Mouse (Mus musculus) midbrain, postnatal 0 days (tissue): ENCODE data around the gene Capn15. TPM values are rescaled to one million over a fixed set of nuclear protein-coding genes. Genes with fewer than 3 reads are reported as not detected.

Source experiments
- ATAC-seq: fragments of 200-750 bp; cut with Nextera tagmentation; 2 replicates; pipeline ENCODE4 v1.8.0; 2017; ENCODE audit warnings: moderate number of reproducible peaks, mild to moderate bottlenecking, moderate TSS enrichment, moderate library complexity; ENCODE audit not compliant: low FRiP score
- DNase-seq: peaks from one replicate; pipeline ENCODE4 v3.0.0-alpha.2; 2015; ENCODE audit warnings: low spot score
- H3K27ac ChIP-seq: fragments of 300-500 bp; sonication (generic); 2 replicates; pipeline ENCODE4 v1.5.1; 2014; ENCODE audit warnings: low read depth, mild to moderate bottlenecking, low read length, mixed read lengths
- H3K27me3 ChIP-seq: fragments of 300-500 bp; sonication (generic); 2 replicates; pipeline ENCODE4 v1.6.1; 2014; ENCODE audit warnings: low read length, control low read depth, mixed read lengths; ENCODE audit not compliant: insufficient read depth
- H3K36me3 ChIP-seq: fragments of 300-500 bp; sonication (generic); 2 replicates; pipeline ENCODE4 v1.6.1; 2014; ENCODE audit warnings: low read length, control low read depth, mixed read lengths; ENCODE audit not compliant: insufficient read depth
- H3K4me1 ChIP-seq: fragments of 300-500 bp; sonication (generic); 2 replicates; pipeline ENCODE4 v1.6.1; 2014; ENCODE audit warnings: mild to moderate bottlenecking, control low read depth, antibody characterized with exemption, low read length, mixed read lengths; ENCODE audit not compliant: insufficient read depth
- H3K4me2 ChIP-seq: fragments of 300-500 bp; sonication (generic); 2 replicates; pipeline ENCODE4 v1.6.1; 2014; ENCODE audit warnings: low read depth, mild to moderate bottlenecking, low read length, mixed read lengths; ENCODE audit not compliant: poor library complexity, severe bottlenecking
- H3K4me3 ChIP-seq: fragments of 300-500 bp; sonication (generic); 2 replicates; pipeline ENCODE4 v1.5.1; 2014; ENCODE audit warnings: low read depth, mild to moderate bottlenecking, low read length, moderate library complexity
- H3K9ac ChIP-seq: fragments of 300-500 bp; sonication (generic); replicated peaks from 2 replicates; pipeline ENCODE4 v1.6.1; 2014; ENCODE audit warnings: mild to moderate bottlenecking, low read length, moderate library complexity, mixed read lengths; ENCODE audit not compliant: poor library complexity, severe bottlenecking
- H3K9me3 ChIP-seq: fragments of 300-500 bp; sonication (generic); 2 replicates; pipeline ENCODE4 v1.6.1; 2016; ENCODE audit warnings: low read length, control low read depth
- CTCF ChIP-seq: IDR thresholded peaks from 2 replicates; pipeline ENCODE4 v1.5.1; 2016; ENCODE audit warnings: antibody characterized with exemption, mild to moderate bottlenecking
- WGBS: fragments of 180-500 bp; shearing (Covaris S2); extraction: QIAGEN DNeasy Blood & Tissue Kit; methylation state at CpG from one replicate; pipeline ENCODE4 v1.1.7; 2014; 5-methylcytosine and 5-hydroxymethylcytosine counted together
- polyA plus RNA-seq: library from polyadenylated mRNA; unstranded; fragments of >200 nt; fragmentation: Nextera tagmentation; extraction: Ambion mirVana; gene quantifications from 2 replicates; pipeline ENCODE4 v1.2.1, GENCODE M21; 2015
- total RNA-seq: library from RNA; depleted of rRNA; stranded (reverse); fragments of >200 nt; gene quantifications from 2 replicates; pipeline ENCODE4 v1.2.3, GENCODE M21; 2014

Gene Capn15
- total and polyA plus RNA-seq, 2 experiments from 2014 or later: 20.1 to 29.7 TPM

- WGBS: 74% methylated on average over 7 of the region's 7 CpGs
- TF ChIP-seq CTCF: no peak
Observed at GRCm38 (mm10) chr17:25946349-25946748, 39.2 kb downstream of the Capn15 start.

GRCm38 (mm10) chr17:25945517-25946155 lies 40.0 kb downstream of the Capn15 start:
- TF ChIP-seq CTCF: no peak
- WGBS: 48% methylated on average over 9 of the region's 9 CpGs
- Histone ChIP-seq H3K9me3 (no peaks in the 10 kb centered on the region), H3K27me3 (peaks cover 8% of the 10 kb centered on the region; the same call in 1 of the 2 replicates), H3K9ac (no peak overlapping the region), H3K4me1 (peaks cover 7% of the 10 kb centered on the region; the same call in 1 of the 2 replicates), H3K36me3 (no peaks in the 10 kb centered on the region), H3K4me2 (no peak overlapping the region), H3K27ac (no peak overlapping the region), H3K4me3 (no peak overlapping the region)
- ATAC-seq: no peak
- no peak for DNase-seq

More at GRCm38 (mm10) chr17:25946349-25946748, 39.2 kb downstream of the Capn15 start:
- Histone ChIP-seq H3K9me3 (no peaks in the 10 kb centered on the region), H3K4me1 (no peaks in the 10 kb centered on the region), H3K27ac (no peak overlapping the region), H3K36me3 (no peaks in the 10 kb centered on the region), H3K27me3 (peaks cover 15% of the 10 kb centered on the region), H3K4me2 (no peak overlapping the region), H3K4me3 (no peak overlapping the region), H3K9ac (no peak overlapping the region)
- DNase-seq (no peak), ATAC-seq (no peak)

GRCm38 (mm10) chr17:25944366-25945163 lies 41.0 kb downstream of the Capn15 start, which contains the start of the genes Pigq and Nhlrc4:
Pigq (minus strand) TSS chr17:25944936.
Nhlrc4 (minus strand) TSS chr17:25944961.
- H3K27me3 ChIP-seq: no peaks in the 10 kb centered on the region
- H3K4me2 ChIP-seq: no peak within 1 kb of the TSS
- no peak for DNase-seq
- 56% methylated on average over 6 of the region's 6 CpGs for WGBS
- no peak within 1 kb of the TSS for H3K9ac ChIP-seq
- ATAC-seq: no peak
- no peak for TF ChIP-seq CTCF
- no peak within 1 kb of the TSS for H3K4me3 ChIP-seq
- no peaks in the 10 kb centered on the region for H3K9me3 ChIP-seq
- peaks cover 8% of the 10 kb centered on the region; the same call in 1 of the 2 replicates for H3K4me1 ChIP-seq
- no peaks in the 10 kb centered on the region for H3K36me3 ChIP-seq
- no peak within 1 kb of the TSS for H3K27ac ChIP-seq

GRCm38 (mm10) chr17:25943769-25944168 lies 41.8 kb downstream of the Capn15 start:
- WGBS: 77% methylated on average over 9 of the region's 9 CpGs
- Histone ChIP-seq H3K4me2 (no peak overlapping the region), H3K9ac (no peak overlapping the region), H3K36me3 (no peaks in the 10 kb centered on the region), H3K4me1 (peaks cover 8% of the 10 kb centered on the region; the same call in 1 of the 2 replicates), H3K27me3 (no peaks in the 10 kb centered on the region), H3K4me3 (no peak overlapping the region), H3K9me3 (no peaks in the 10 kb centered on the region), H3K27ac (no peak overlapping the region)
- no peak for DNase-seq
- no peak for ATAC-seq
- no peak for TF ChIP-seq CTCF

GRCm38 (mm10) chr17:25943221-25943620 lies 42.4 kb downstream of the Capn15 start:
- Histone ChIP-seq H3K27ac (no peak overlapping the region), H3K9ac (no peak overlapping the region), H3K4me3 (no peak overlapping the region), H3K27me3 (no peaks in the 10 kb centered on the region), H3K9me3 (no peaks in the 10 kb centered on the region), H3K4me2 (no peak overlapping the region), H3K36me3 (no peaks in the 10 kb centered on the region), H3K4me1 (peaks cover 8% of the 10 kb centered on the region; the same call in 1 of the 2 replicates)
- DNase-seq (no peak), ATAC-seq (no peak)
- 95% methylated on average over 3 of the region's 3 CpGs for WGBS
- TF ChIP-seq CTCF: no peak
